Mouse (Mus musculus) neural tube, embryonic 11.5 days (tissue): Measurements from ENCODE around the gene Hexb. TPM values are rescaled to one million over a fixed set of nuclear protein-coding genes. Genes with fewer than 3 reads are reported as not detected.

Source experiments
- ATAC-seq: fragments of 200-750 bp; cut with Nextera tagmentation; 2 replicates; pipeline ENCODE4 v1.8.0; 2017; ENCODE audit warnings: moderate number of reproducible peaks, mild to moderate bottlenecking, moderate TSS enrichment, moderate library complexity; ENCODE audit not compliant: insufficient read depth, low FRiP score, low TSS enrichment
- DNase-seq: peaks from one replicate; pipeline ENCODE4 v3.0.0-alpha.2; 2015; ENCODE audit warnings: low spot score
- H3K27ac ChIP-seq: fragments of 300-500 bp; sonication (generic); 2 replicates; pipeline ENCODE4 v1.5.1; 2014; ENCODE audit warnings: low read depth, mild to moderate bottlenecking, low read length
- H3K27me3 ChIP-seq: fragments of 300-500 bp; sonication (generic); 2 replicates; pipeline ENCODE4 v1.6.1; 2014; ENCODE audit warnings: mild to moderate bottlenecking, low read length, mixed read lengths; ENCODE audit not compliant: control insufficient read depth, insufficient read depth
- H3K36me3 ChIP-seq: fragments of 300-500 bp; sonication (generic); 2 replicates; pipeline ENCODE4 v1.6.1; 2014; ENCODE audit warnings: mild to moderate bottlenecking, low read length, moderate library complexity, mixed read lengths; ENCODE audit not compliant: control insufficient read depth, insufficient read depth
- H3K4me1 ChIP-seq: fragments of 300-500 bp; sonication (generic); 2 replicates; pipeline ENCODE4 v1.6.1; 2014; ENCODE audit warnings: low read length, mixed read lengths; ENCODE audit not compliant: control insufficient read depth, insufficient read depth
- H3K4me2 ChIP-seq: fragments of 300-500 bp; sonication (generic); 2 replicates; pipeline ENCODE4 v1.6.1; 2014; ENCODE audit warnings: low read depth, mild to moderate bottlenecking, moderate library complexity
- H3K4me3 ChIP-seq: fragments of 300-500 bp; sonication (generic); 2 replicates; pipeline ENCODE4 v1.5.1; 2014; ENCODE audit warnings: low read depth, low read length
- H3K9ac ChIP-seq: fragments of 300-500 bp; sonication (generic); 2 replicates; pipeline ENCODE4 v1.6.1; 2014; ENCODE audit warnings: mild to moderate bottlenecking, low read length
- H3K9me3 ChIP-seq: fragments of 300-500 bp; sonication (generic); 2 replicates; pipeline ENCODE4 v1.6.1; 2016; ENCODE audit warnings: low read length; ENCODE audit not compliant: control insufficient read depth
- WGBS: fragments of 180-500 bp; shearing (Covaris S2); extraction: QIAGEN DNeasy Blood & Tissue Kit; methylation state at CpG from one replicate; pipeline ENCODE4 v1.1.7; 2014; 5-methylcytosine and 5-hydroxymethylcytosine counted together
- polyA plus RNA-seq: library from polyadenylated mRNA; unstranded; fragments of >200 nt; fragmentation: Nextera tagmentation; extraction: Ambion mirVana; gene quantifications from 2 replicates; pipeline ENCODE4 v1.2.1, GENCODE M21; 2014

Hexb gene
- polyA plus RNA-seq, 1 experiment from 2014 or later = 25.3 TPM

DNA sequence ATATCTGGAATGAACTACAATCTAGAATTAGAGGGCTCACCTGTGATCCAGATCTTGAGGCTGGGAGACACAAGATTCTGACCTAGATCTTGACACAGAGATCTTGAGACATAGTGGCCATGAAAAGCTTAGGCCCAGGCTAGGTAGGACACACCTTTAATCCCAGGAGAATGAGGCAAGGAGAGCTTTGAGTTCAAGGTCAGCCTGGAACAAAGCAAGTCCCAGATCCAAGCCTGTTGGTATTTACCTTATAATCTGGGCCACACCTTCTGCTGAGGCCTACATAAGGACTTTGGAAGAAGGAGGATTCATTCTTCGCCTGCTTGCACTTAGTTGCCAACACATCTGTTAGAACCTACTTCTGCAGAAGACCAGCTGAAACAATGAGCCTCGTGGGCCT is 966 bp upstream of the Hexb start:
- H3K27me3 ChIP-seq = no peaks in the 10 kb centered on the region
- no peak overlapping the region for H3K4me2 ChIP-seq
- no peak for DNase-seq
- H3K27ac ChIP-seq = no peak overlapping the region
- WGBS = 77% methylated on average over 2 of the region's 2 CpGs
- no peaks in the 10 kb centered on the region for H3K4me1 ChIP-seq
- no peak overlapping the region for H3K4me3 ChIP-seq
- no peak overlapping the region for H3K9ac ChIP-seq
- no peaks in the 10 kb centered on the region for H3K36me3 ChIP-seq
- no peaks in the 10 kb centered on the region for H3K9me3 ChIP-seq
- ATAC-seq = no peak

DNA sequence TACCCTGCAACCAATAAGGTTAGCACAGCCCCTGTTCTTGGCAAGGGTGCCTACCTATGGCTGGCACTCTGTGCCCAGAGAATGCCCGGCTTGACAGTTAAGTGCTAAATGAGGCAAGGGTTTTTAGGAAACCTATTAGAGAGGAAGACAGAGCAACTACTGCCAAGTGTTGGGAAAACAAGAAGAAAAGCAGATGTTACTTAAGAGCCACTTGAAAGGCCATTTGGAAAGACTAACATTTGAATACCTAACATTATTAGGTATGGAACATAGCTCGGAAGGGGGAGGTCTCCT is 1.3 kb downstream of the Hexb start:
- H3K9me3 ChIP-seq = no peaks in the 10 kb centered on the region
- H3K4me3 ChIP-seq = no peak overlapping the region
- H3K27ac ChIP-seq = no peak overlapping the region
- 85% methylated on average over 2 of the region's 2 CpGs for WGBS
- no peak overlapping the region for H3K9ac ChIP-seq
- H3K27me3 ChIP-seq = no peaks in the 10 kb centered on the region
- no peak for DNase-seq
- no peak for ATAC-seq
- H3K36me3 ChIP-seq = no peaks in the 10 kb centered on the region
- H3K4me1 ChIP-seq = no peaks in the 10 kb centered on the region
- no peak overlapping the region for H3K4me2 ChIP-seq

DNA sequence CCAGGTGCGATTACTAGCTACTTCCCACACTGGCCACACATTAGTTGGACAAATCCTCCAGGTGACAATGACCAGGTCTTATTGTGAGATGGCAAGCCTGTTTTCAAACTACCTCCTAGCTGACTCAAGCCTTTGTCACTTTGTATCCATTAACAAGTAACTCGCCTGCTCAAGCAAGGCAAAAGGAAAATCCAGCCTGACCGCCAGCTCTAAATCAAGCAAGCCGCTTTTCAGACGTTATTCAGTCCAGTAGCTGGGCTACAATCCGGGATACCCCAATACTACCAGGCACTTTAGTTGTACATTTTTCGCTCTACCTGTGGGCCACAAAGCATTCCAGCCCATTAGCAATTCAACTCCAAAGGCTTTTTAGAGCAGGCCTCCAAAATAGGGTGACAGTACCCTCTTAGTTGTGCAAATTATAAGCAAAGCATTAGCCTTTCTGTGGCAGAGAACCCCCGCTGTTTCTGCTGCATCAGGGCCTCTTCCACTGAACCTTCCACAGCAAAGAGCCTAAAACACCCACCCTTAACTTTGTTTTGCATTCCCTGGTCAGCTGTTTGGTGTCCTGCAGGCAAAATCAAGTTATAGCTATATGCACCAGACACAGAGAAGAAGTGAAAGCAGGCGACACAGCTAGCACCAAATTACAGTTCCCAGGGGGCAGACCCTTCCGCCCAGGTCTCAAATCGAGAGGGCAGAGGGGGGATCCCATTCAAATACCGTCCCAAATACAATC is 1.8 kb downstream of the Hexb start:
- WGBS = 53% methylated on average over 12 of the region's 12 CpGs
- ATAC-seq = no peak

DNA sequence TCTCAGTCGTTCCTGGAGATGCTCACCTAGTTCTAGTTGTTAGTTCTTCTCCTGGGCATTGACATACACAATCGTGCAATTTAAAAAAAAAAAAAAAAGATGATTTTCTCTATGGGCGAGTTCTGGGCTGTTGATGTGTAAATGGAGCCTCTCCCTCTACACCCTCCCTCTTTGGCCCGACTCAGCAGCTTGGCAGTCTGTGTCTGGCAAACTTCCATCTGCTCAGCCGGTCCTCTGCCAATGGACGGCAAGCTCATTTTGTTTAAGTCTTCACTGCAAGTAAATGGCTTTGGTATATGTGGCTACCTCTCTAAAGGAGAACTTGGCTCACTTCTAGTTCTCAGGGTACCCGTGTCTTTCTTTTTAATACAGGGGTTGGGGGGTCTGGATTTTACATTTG is 4.7 kb downstream of the Hexb start:
- 71% methylated on average over 7 of the region's 7 CpGs for WGBS

More for the DNA sequence above, 1.8 kb downstream of the Hexb start:
- Histone ChIP-seq H3K4me3 (no peak overlapping the region), H3K9ac (no peak overlapping the region), H3K27me3 (no peaks in the 10 kb centered on the region), H3K4me2 (no peak overlapping the region), H3K4me1 (no peaks in the 10 kb centered on the region), H3K9me3 (no peaks in the 10 kb centered on the region), H3K27ac (no peak overlapping the region), H3K36me3 (no peaks in the 10 kb centered on the region)
- DNase-seq = no peak

DNA sequence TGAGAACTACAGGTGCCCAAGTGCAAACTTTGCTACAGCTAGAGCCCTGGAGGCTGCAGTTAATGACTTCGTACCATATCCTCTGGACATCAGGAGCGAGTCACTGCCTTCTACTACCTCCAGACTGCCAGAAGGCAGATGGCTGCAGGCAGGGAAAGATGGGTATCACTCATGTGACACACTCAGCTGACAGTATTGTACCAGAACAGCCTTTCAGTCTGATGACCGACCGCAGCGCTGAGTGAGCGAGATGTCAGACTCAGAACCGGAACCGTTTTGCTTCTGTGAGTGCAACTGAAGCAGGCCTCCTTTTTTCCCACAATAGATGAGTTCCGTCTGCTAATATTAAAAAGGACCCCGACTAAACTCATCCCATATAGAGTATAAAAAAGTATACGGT is 5.5 kb downstream of the Hexb start:
- Histone ChIP-seq H3K27ac (no peak overlapping the region), H3K27me3 (no peaks in the 10 kb centered on the region), H3K9ac (no peak overlapping the region), H3K9me3 (no peaks in the 10 kb centered on the region), H3K36me3 (no peaks in the 10 kb centered on the region), H3K4me1 (no peaks in the 10 kb centered on the region), H3K4me2 (no peak overlapping the region), H3K4me3 (no peak overlapping the region)
- WGBS = 92% methylated on average over 11 of the region's 11 CpGs
- ATAC-seq (no peak), DNase-seq (no peak)

More for the DNA sequence above, 4.7 kb downstream of the Hexb start:
- no peaks in the 10 kb centered on the region for H3K4me1 ChIP-seq
- H3K36me3 ChIP-seq = no peaks in the 10 kb centered on the region
- no peak overlapping the region for H3K4me3 ChIP-seq
- H3K27ac ChIP-seq = no peak overlapping the region
- DNase-seq = no peak
- no peak overlapping the region for H3K4me2 ChIP-seq
- H3K9me3 ChIP-seq = no peaks in the 10 kb centered on the region
- no peak for ATAC-seq
- H3K9ac ChIP-seq = no peak overlapping the region
- no peaks in the 10 kb centered on the region for H3K27me3 ChIP-seq

DNA sequence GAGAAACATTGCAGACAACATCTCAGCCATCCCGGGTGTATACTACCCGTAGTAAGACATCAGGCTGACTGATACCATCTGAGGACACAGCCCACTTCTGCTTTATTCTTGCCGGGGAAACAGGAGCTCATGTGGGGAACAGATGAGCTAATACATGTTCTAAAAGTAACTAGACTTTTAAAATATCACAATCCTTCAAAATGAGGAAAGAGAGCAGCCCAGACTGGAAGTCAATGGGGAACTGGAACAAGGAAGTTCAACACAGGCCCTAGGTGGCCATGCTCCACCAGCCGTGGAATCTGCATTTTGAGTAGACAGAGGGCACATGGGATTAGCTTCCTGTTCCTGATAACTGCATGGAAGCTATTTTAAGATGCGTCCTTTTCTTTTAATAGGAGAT is 10.5 kb downstream of the Hexb start:
- Histone ChIP-seq H3K4me2 (no peak overlapping the region), H3K36me3 (no peaks in the 10 kb centered on the region), H3K4me1 (no peaks in the 10 kb centered on the region), H3K27ac (no peak overlapping the region), H3K9me3 (no peaks in the 10 kb centered on the region), H3K4me3 (no peak overlapping the region), H3K9ac (no peak overlapping the region), H3K27me3 (no peaks in the 10 kb centered on the region)
- DNase-seq (no peak), ATAC-seq (no peak)
- WGBS = 86% methylated on average over 5 of the region's 5 CpGs

DNA sequence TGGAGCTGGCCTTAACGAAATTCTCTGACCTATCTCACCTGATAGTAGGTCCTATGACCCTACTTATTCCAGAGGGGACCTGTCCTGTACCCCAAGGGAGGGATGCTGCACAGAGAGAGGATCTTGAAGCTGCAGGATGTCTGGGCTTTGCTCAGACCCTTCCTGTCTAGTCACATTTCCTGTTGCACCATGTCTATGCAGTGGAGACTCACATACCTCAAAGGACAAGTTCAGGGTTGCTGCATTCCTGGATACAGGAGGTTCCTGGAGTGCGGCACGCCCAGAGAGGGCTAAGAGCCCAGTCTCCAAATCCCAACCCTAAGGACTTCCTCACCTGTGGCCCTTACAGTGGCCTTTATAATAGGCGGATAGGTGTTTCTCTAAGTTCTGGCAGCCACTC is 11.8 kb downstream of the Hexb start:
- DNase-seq (no peak), ATAC-seq (no peak)
- no peaks in the 10 kb centered on the region for H3K27me3 ChIP-seq
- no peaks in the 10 kb centered on the region for H3K4me1 ChIP-seq
- no peak overlapping the region for H3K9ac ChIP-seq
- 87% methylated on average over 4 of the region's 4 CpGs for WGBS
- no peak overlapping the region for H3K4me3 ChIP-seq
- no peaks in the 10 kb centered on the region for H3K9me3 ChIP-seq
- no peak overlapping the region for H3K4me2 ChIP-seq
- no peaks in the 10 kb centered on the region for H3K36me3 ChIP-seq
- H3K27ac ChIP-seq = no peak overlapping the region

DNA sequence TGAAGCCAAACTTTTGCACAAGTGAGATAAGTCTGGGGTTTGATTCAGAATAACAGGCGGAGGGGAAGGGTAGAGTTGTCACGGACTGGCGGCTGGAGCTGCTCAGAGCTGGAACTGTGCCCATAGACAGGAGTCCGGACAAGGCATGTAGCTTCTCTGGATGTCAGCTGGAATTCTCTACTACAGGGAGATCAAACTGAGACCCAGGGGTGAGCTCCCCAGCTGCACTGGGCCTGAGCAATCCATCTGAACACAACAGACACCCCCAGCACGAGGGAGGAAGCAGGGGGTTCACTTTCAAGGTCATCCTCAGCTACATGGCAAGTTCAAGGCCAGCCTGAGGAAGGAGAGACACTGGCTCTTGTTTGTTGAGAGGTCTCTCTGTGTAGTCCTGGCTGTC is 13.5 kb downstream of the Hexb start:
- no peak overlapping the region for H3K4me3 ChIP-seq
- no peak overlapping the region for H3K4me2 ChIP-seq
- no peak overlapping the region for H3K27ac ChIP-seq
- no peaks in the 10 kb centered on the region for H3K36me3 ChIP-seq
- DNase-seq (no peak), ATAC-seq (no peak)
- no peak overlapping the region for H3K9ac ChIP-seq
- H3K9me3 ChIP-seq = no peaks in the 10 kb centered on the region
- H3K4me1 ChIP-seq = no peaks in the 10 kb centered on the region
- WGBS = 82% methylated on average over 5 of the region's 5 CpGs
- no peaks in the 10 kb centered on the region for H3K27me3 ChIP-seq

DNA sequence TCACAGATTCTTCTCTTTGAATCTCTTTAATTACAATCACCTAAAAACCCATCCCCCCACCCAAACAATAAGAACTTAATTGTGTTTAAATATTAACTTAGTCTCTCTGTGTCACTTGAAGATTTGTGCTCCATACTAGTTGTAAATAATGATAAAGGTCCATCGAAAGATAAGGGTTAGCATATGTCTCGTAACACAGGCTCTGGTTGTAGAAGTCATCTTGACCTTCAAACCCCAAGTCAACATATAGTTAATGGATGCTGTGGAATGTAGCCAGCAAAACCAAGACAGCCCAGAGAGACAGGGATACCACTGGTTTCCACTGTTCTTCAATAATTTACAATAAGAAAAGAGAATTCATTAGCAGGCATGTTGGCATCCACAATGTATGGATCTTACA is 14.0 kb downstream of the Hexb start:
- Histone ChIP-seq H3K9ac (no peak overlapping the region), H3K27ac (no peak overlapping the region), H3K4me2 (no peak overlapping the region), H3K9me3 (no peaks in the 10 kb centered on the region), H3K36me3 (no peaks in the 10 kb centered on the region), H3K4me3 (no peak overlapping the region), H3K4me1 (no peaks in the 10 kb centered on the region), H3K27me3 (no peaks in the 10 kb centered on the region)
- DNase-seq (no peak), ATAC-seq (no peak)
- WGBS = 90% methylated on average over 2 of the region's 2 CpGs
